Mouse (Mus musculus) liver, adult 2 months (tissue): ENCODE measurements at regions not wholly inside any gene's neighbourhood (a gene's known extent, or its start where the extent isn't known, plus 50 kb on each side); places are given as distances from the start of the nearest gene placed in this dataset.

ENCODE experiments used
- DNase-seq: peaks from one replicate; pipeline ENCODE4 v3.0.0-alpha.2; 2011; ENCODE audit warnings: low read depth, low spot score; ENCODE audit errors: extremely low read depth
- H3K27ac ChIP-seq: fragments of 200-500 bp; replicated peaks from 2 replicates; pipeline ENCODE4 v1.5.1; 2012; ENCODE audit warnings: low read depth, mild to moderate bottlenecking, control low read depth, inconsistent platforms, low read length; ENCODE audit not compliant: insufficient read depth
- H3K27me3 ChIP-seq: fragments of 200-500 bp; 2 replicates; pipeline ENCODE4 v1.6.1; 2012; ENCODE audit warnings: mild to moderate bottlenecking, moderate library complexity, low read length, inconsistent platforms; ENCODE audit not compliant: control insufficient read depth, insufficient read depth
- H3K36me3 ChIP-seq: fragments of 200-500 bp; 2 replicates; pipeline ENCODE4 v1.6.1; 2012; ENCODE audit warnings: low read length, inconsistent platforms; ENCODE audit not compliant: control insufficient read depth, insufficient read depth
- H3K4me1 ChIP-seq: fragments of 200-500 bp; 2 replicates; pipeline ENCODE4 v1.6.1; 2011; ENCODE audit warnings: low read length; ENCODE audit not compliant: control insufficient read depth, insufficient read depth
- H3K4me3 ChIP-seq: fragments of 200-500 bp; 2 replicates; pipeline ENCODE4 v1.5.1; 2011; ENCODE audit warnings: low read depth, mild to moderate bottlenecking, control low read depth, low read length, moderate library complexity; ENCODE audit not compliant: insufficient read depth
- H3K79me2 ChIP-seq: fragments of 200-500 bp; 2 replicates; pipeline ENCODE4 v1.6.1; 2012; ENCODE audit warnings: inconsistent platforms, mild to moderate bottlenecking, low read length, moderate library complexity; ENCODE audit not compliant: control insufficient read depth, insufficient read depth
- H3K9ac ChIP-seq: fragments of 200-500 bp; 2 replicates; pipeline ENCODE4 v1.6.1; 2012; ENCODE audit warnings: low read depth, mild to moderate bottlenecking, control low read depth, inconsistent platforms, low read length
- CTCF ChIP-seq: fragments of 200-500 bp; IDR thresholded peaks from 2 replicates; pipeline ENCODE4 v1.5.1; 2011; ENCODE audit warnings: low read depth, low read length, control low read depth
- POLR2A ChIP-seq: fragments of 200-500 bp; IDR thresholded peaks from 2 replicates; pipeline ENCODE4 v1.6.1; 2011; ENCODE audit warnings: low read length, control low read depth; ENCODE audit not compliant: insufficient read depth; ENCODE audit errors: extremely low read depth
- whole genome bisulfite sequencing: fragments of 180-500 bp; shearing (Covaris S2); methylation state at CpG from one replicate; pipeline ENCODE4 v1.1.7; 2018; 5-methylcytosine and 5-hydroxymethylcytosine counted together

DNA sequence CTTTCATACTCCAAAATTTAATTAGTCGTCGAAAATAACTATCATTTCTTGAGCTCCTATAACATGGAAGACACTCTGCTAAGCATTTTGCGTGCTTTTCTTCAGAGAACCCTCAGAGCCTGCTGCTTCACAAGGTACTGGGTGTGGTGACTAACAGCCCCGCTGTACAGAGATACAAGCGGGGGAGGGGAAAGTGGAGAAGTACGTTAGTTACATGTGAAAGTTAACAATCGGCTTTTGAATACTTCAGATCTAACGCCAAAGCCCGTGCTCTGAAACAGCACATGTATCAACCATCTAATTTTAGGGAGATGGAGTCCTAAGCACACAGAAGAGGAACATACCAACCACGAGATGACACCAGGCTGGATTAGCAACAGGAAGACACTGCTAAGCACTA lies 55.4 kb upstream of the Foxd3 start:
- Histone ChIP-seq H3K79me2 (no peaks in the 10 kb centered on the region), H3K27ac (no peak overlapping the region), H3K9ac (no peak overlapping the region), H3K4me1 (no peaks in the 10 kb centered on the region), H3K36me3 (no peaks in the 10 kb centered on the region), H3K4me3 (no peak overlapping the region), H3K27me3 (peaks cover 3% of the 10 kb centered on the region; the same call in 1 of the 2 replicates)
- 47% methylated on average over 10 of the region's 10 CpGs for WGBS
- TF ChIP-seq CTCF (no peak), POLR2A (no peak)
- no peak for DNase-seq

DNA sequence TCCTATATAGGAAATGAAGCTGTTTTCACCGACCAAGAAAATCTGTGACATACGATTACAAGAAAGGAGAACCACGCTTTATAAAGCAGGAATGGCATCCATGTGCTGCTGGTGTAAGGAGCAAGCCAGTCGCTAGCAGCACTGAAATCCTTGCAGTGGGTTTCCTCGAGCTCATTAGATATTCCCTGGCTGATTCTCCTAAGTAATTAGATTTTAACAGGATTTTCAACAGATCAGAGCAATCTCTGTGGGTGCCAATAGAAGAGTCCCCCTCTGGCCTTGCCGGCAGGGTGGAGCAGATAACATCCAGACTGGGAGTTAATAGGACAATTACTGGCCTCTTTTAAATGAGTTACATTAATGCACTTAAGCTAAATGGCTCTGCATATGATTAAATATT lies 54.6 kb upstream of the Foxd3 start:
- Histone ChIP-seq H3K79me2 (no peaks in the 10 kb centered on the region), H3K27ac (no peak overlapping the region), H3K4me1 (no peaks in the 10 kb centered on the region), H3K27me3 (peaks cover 3% of the 10 kb centered on the region; the same call in 1 of the 2 replicates), H3K9ac (no peak overlapping the region), H3K4me3 (no peak overlapping the region), H3K36me3 (no peaks in the 10 kb centered on the region)
- no peak for TF ChIP-seq POLR2A
- no peak for TF ChIP-seq CTCF
- no peak for DNase-seq
- WGBS = 51% methylated on average over 6 of the region's 6 CpGs
